Mouse (Mus musculus): ENCODE data around the gene Lap3. TPM values are rescaled to one million over a fixed set of nuclear protein-coding genes. Genes with fewer than 3 reads are reported as not detected.

Lap3 gene
- total RNA-seq, 2 experiments from 2014 or later = 77.1 to 77.2 TPM

DNA sequence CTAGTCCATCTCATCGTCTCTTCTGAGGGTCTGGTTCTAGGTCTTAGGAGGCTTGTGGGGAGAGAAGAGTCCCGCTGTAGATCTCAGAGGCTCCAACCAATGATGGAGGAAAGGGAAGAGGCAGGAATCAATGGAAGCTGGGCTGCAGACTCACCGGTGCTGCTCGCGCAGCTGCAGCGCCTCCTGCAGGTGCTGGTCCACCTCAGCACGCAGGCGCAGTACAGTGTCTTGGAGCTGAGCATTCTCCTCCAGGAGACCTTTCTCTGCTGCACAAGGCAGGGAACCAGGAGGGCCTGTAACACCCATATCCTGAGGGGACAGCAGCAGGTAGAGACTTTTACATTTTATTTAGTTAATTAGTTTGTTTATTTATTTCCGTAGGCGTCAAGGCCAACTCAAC is 46.3 kb downstream of the Lap3 start:
- intact Hi-C loops (cut with DNase I) = no loop called here
- no peak for DNase-seq

DNA sequence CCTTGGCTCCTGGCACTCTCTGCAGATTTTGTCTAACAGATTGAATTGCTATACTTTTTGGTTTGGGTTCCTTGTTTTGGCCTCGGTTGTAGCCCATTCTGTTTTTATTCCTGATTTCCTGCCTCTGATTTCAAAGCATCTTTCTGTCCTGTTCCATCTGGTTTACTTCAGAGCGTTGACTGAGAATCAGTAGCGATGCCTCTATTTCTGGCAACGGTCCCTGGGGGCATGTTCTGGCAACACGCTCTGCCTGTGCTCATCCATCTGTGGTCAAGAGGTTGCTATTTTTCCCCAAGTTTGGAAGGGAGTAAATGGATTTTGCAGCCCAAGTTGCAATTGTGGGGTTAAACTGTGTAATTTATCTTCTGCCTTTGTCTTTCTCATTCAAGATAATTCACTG is 50.2 kb downstream of the Lap3 start:
- intact Hi-C loops (cut with DNase I) = no loop called here
- DNase-seq = no peak

DNA sequence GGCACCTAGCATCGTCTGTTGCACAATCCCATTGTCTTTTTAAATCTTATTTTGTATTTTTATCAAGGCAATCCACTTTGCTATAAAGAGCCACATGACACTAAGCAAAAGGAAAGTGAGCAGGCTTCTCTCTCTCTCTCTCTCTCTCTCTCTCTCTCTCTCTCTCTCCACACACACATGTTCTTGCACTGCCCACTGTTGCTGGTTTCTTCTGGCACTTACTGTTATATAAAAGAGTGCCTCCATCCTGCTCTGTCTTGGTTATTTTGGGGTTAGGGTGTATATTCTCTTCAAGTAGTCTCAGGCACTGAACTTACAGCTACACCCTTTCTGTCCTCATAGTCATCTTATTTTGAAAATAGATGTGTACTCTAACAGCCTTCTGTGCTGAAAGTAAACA is 56.4 kb downstream of the Lap3 start:
- intact Hi-C loops (cut with DNase I) = no loop called here
- no peak for DNase-seq

Other genes starting within 250 kb of the Lap3 start
- 10 to 100 TPM; 78.9 to 81.4 TPM for gene Qdpr, start 43.1 kb upstream of the Lap3 start, total RNA-seq (2021)
- gene Clrn2, start 39.6 kb upstream of the Lap3 start, total RNA-seq (2021) = not detected
- 10 to 100 TPM; 50.4 to 53.8 TPM for gene Med28, start 26.9 kb downstream of the Lap3 start, total RNA-seq (2021)
- under 1 TPM; 0.10 to 0.12 TPM for gene Fam184b, start 146.2 kb downstream of the Lap3 start, total RNA-seq (2021)
- 1 to 10 TPM; 6.7 to 7.1 TPM for gene Ncapg, start 176.5 kb downstream of the Lap3 start, total RNA-seq (2021)

Measured in heart, postnatal 10 days (tissue).